Mouse (Mus musculus) left cerebral cortex, postnatal 36 days (tissue): ENCODE results near the gene Ube2v1. TPM values are rescaled to one million over a fixed set of nuclear protein-coding genes. Genes with fewer than 3 reads are reported as not detected.
"Not testable (repeated sequence)": the region's sequence is repeated elsewhere in the genome, so short reads cannot be mapped to it uniquely, and the experiment has no call there.

Experiments used
- DNase-seq, 2 experiments: peaks; one replicate each; pipeline ENCODE4 v3.0.0; 2021 to 2022; ENCODE audit warnings: low spot score in 2 of 2, mixed read lengths in 1 of 2
- intact Hi-C: fragments of 180-260 bp; cut with DNase I; formaldehyde crosslinking; loops from one replicate; pipeline ENCODE4 v1.15.1; 2025
- total RNA-seq, 2 experiments: library from RNA; stranded (reverse); gene quantifications; 2 replicates each; pipeline ENCODE4 v1.2.3; 2021

The Ube2v1 gene
- total RNA-seq, 2 experiments from 2014 or later = 246 to 259 TPM

- DNase-seq = no peak
- intact Hi-C loops = no loop called here
These were observed 25.0 kb upstream of the Ube2v1 start for GRCm38 (mm10) chr2:167656629-167657478.

GRCm38 (mm10) chr2:167654911-167655600, 23.2 kb upstream of the Ube2v1 start:
- DNase-seq = no peak
- intact Hi-C loops = no loop called here

GRCm38 (mm10) chr2:167652694-167653093, 20.8 kb upstream of the Ube2v1 start:
- intact Hi-C loops = no loop called here
- no peak for DNase-seq

- intact Hi-C loops = no loop called here
- DNase-seq = no peak
These were observed 19.7 kb upstream of the Ube2v1 start for GRCm38 (mm10) chr2:167651622-167652021.

GRCm38 (mm10) chr2:167649290-167650032, 17.6 kb upstream of the Ube2v1 start:
- DNase-seq = no peak
- intact Hi-C loops = no loop called here

GRCm38 (mm10) chr2:167646411-167646810, 14.5 kb upstream of the Ube2v1 start:
- intact Hi-C loops = no loop called here
- no peak for DNase-seq

- intact Hi-C loops = not testable (repeated sequence)
These were observed 11.6 kb upstream of the Ube2v1 start for GRCm38 (mm10) chr2:167643356-167644052.

GRCm38 (mm10) chr2:167642164-167642563, 10.3 kb upstream of the Ube2v1 start:
- intact Hi-C loops = no loop called here
- no peak for DNase-seq

More at GRCm38 (mm10) chr2:167643356-167644052, 11.6 kb upstream of the Ube2v1 start:
- not testable (repeated sequence) for DNase-seq

- intact Hi-C loops = loop anchor here (2.0 kb wide), 1 partner anchor 33 kb away; no protein-coding TSS in a partner anchor
- no peak for DNase-seq
These were observed 9.4 kb upstream of the Ube2v1 start for GRCm38 (mm10) chr2:167641337-167641736.

GRCm38 (mm10) chr2:167640279-167640678, 8.4 kb upstream of the Ube2v1 start:
- intact Hi-C loops = loop anchor here (2.0 kb wide), 1 partner anchor 35 kb away; no protein-coding TSS in a partner anchor
- DNase-seq = no peak

- intact Hi-C loops = no loop called here
These were observed 3.1 kb upstream of the Ube2v1 start for GRCm38 (mm10) chr2:167634865-167635512.

GRCm38 (mm10) chr2:167634338-167634770, 2.5 kb upstream of the Ube2v1 start:
- DNase-seq = peak; percentile 93 to 94
- intact Hi-C loops = no loop called here

More at GRCm38 (mm10) chr2:167634865-167635512, 3.1 kb upstream of the Ube2v1 start:
- DNase-seq = no peak

GRCm38 (mm10) chr2:167633537-167633872, 1.6 kb upstream of the Ube2v1 start:
- DNase-seq = no peak
- intact Hi-C loops = no loop called here

- no peak for DNase-seq
- intact Hi-C loops = no loop called here
These were observed 1.0 kb upstream of the Ube2v1 start for GRCm38 (mm10) chr2:167632731-167633536.

GRCm38 (mm10) chr2:167631181-167631590, 709 bp downstream of the Ube2v1 start:
- intact Hi-C loops = no loop called here
- peak in 1 of 2 experiments; percentile 38 for DNase-seq

GRCm38 (mm10) chr2:167630421-167630820, 1.5 kb downstream of the Ube2v1 start:
- intact Hi-C loops = no loop called here
- no peak for DNase-seq

GRCm38 (mm10) chr2:167629665-167630209, 2.2 kb downstream of the Ube2v1 start:
- no peak for DNase-seq
- intact Hi-C loops = no loop called here

GRCm38 (mm10) chr2:167628872-167629271, 3.0 kb downstream of the Ube2v1 start:
- intact Hi-C loops = no loop called here
- DNase-seq = no peak
